Mouse (Mus musculus): ENCODE results near the gene Tmem45a2. TPM values are rescaled to one million over a fixed set of nuclear protein-coding genes. Genes with fewer than 3 reads are reported as not detected.
"Not testable (repeated sequence)": the region's sequence is repeated elsewhere in the genome, so short reads cannot be mapped to it uniquely, and the experiment has no call there.

Gene Tmem45a2
- not detected for total RNA-seq (2021)

- no peak for DNase-seq
Measured at GRCm38 (mm10) chr16:57071132-57071639, at the start of gene Tmem45a2. Gene Tmem45a2, minus strand, starts transcription at chr16:57071372.

- no peak for DNase-seq
Measured at GRCm38 (mm10) chr16:57117562-57117961, 46.4 kb upstream of the Tmem45a2 start.

GRCm38 (mm10) chr16:57116066-57116465 is 44.9 kb upstream of the Tmem45a2 start:
- DNase-seq, result no peak

GRCm38 (mm10) chr16:57106185-57106960 is 35.2 kb upstream of the Tmem45a2 start:
- DNase-seq, result no peak

GRCm38 (mm10) chr16:57101174-57101573 is 30.0 kb upstream of the Tmem45a2 start:
- no peak for DNase-seq

- DNase-seq, result no peak
Measured at GRCm38 (mm10) chr16:57099572-57100237, 28.5 kb upstream of the Tmem45a2 start.

GRCm38 (mm10) chr16:57098468-57099144 is 27.4 kb upstream of the Tmem45a2 start:
- peak; percentile 16 for DNase-seq

GRCm38 (mm10) chr16:57092911-57093605 is 21.9 kb upstream of the Tmem45a2 start:
- no peak for DNase-seq

- peak; percentile 57 for DNase-seq
Measured at GRCm38 (mm10) chr16:57092460-57092859, 21.3 kb upstream of the Tmem45a2 start.

- DNase-seq, result no peak
Measured at GRCm38 (mm10) chr16:57079577-57079976, 8.4 kb upstream of the Tmem45a2 start.

- no peak for DNase-seq
Measured at GRCm38 (mm10) chr16:57075986-57076385, 4.8 kb upstream of the Tmem45a2 start.

- no peak for DNase-seq
Measured at GRCm38 (mm10) chr16:57062045-57062444, 9.1 kb downstream of the Tmem45a2 start.

- DNase-seq, result no peak
Measured at GRCm38 (mm10) chr16:57056995-57057394, 14.2 kb downstream of the Tmem45a2 start.

- DNase-seq, result no peak
Measured at GRCm38 (mm10) chr16:57049974-57050373, 21.2 kb downstream of the Tmem45a2 start.

GRCm38 (mm10) chr16:57038600-57038999 is 32.6 kb downstream of the Tmem45a2 start:
- DNase-seq, result no peak

- no peak for DNase-seq
Measured at GRCm38 (mm10) chr16:57030150-57030885, 40.9 kb downstream of the Tmem45a2 start.

- not testable (repeated sequence) for DNase-seq
Measured at GRCm38 (mm10) chr16:56998283-56998682, 72.9 kb downstream of the Tmem45a2 start.

All from heart, postnatal 4 days (tissue).